Mouse (Mus musculus) brain, adult 2 months (tissue): Measurements from ENCODE around the gene Tmprss9.

Source experiments
- DNase-seq: peaks from one replicate; pipeline ENCODE4 v3.0.0; 2011; ENCODE audit warnings: low read depth, low spot score

The Tmprss9 gene

GRCm38 (mm10) chr10:80915260-80915659, 43.6 kb downstream of the Tmprss9 start:
- DNase-seq = no peak

DNA sequence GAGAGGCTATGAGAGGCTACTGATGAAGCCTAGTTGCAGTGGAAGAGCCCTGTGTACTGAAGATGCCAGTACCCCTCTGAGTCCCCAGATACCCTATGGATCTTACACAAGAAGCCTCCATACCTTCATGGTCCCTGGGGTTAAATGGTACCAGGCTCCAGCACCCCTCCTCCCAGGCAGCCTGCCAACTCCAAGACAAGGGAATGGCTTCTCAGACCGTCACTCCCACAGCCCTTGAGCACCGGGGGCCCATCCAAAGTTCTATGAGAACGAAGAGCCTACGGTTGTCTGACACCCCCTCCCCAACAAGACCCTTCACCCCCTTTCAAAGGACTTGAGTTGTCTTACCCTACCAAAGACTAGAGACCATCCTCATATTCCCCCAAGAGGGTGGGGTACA, 44.1 kb downstream of the Tmprss9 start:
- DNase-seq = no peak

- peak; percentile 56 for DNase-seq
Measured at GRCm38 (mm10) chr10:80917336-80917778, 45.7 kb downstream of the Tmprss9 start.

DNA sequence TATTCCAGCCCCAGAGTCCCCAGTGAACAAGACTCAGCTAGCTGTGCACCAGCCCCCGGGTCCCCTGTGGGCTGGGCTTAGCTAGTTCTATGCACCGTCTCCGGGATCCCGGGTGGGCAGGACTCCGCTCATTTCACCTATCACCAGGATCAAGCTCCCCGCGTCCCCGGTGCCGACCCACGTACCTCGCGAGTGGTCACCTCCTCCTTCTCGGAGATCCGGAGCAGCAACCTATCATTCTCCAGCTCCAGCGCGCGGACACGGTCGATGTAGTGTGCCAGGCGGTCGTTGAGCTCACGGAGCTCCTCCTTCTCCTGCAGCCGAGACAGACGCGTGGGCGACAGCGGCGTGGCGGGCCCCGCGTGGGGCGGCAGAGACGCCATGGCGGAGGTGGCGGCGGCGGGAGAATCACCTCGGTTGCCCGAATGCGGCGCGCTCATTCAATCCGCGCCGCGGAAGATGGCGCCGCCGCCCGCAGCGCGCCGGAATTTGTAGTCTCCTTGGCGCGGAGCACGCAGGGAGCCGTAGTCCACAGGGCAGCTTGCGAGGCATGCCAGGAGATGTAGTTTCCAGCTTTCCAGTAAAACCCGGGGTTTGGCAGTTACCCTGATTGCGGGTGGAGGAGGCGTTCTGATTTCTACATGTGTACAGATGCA, 46.3 kb downstream of the Tmprss9 start, which contains the start of gene Lmnb2:
Gene Lmnb2 (minus strand): TSS at position 467 of the 656 bp plus-strand sequence.
- peak; percentile 97 for DNase-seq

DNA sequence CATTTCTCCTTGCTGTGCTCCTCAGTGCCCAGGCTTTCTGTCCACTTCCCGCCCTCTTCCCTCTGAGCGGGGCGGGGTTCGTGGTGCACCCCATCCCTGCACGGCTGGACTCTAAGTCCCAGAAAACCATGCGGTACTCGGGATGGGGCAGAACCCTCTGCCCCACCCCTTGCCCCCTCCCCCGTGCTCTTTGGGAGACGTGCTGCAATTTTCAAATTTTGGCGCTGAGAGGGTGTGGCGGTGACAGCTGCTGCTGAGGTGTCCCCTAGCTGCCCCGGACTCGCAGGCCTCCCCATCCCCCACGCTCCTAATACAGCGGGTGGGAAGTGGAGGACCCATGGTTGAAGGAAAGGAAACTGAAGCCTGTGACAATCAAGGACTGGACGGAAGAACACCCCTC, 50.3 kb downstream of the Tmprss9 start:
- no peak for DNase-seq

DNA sequence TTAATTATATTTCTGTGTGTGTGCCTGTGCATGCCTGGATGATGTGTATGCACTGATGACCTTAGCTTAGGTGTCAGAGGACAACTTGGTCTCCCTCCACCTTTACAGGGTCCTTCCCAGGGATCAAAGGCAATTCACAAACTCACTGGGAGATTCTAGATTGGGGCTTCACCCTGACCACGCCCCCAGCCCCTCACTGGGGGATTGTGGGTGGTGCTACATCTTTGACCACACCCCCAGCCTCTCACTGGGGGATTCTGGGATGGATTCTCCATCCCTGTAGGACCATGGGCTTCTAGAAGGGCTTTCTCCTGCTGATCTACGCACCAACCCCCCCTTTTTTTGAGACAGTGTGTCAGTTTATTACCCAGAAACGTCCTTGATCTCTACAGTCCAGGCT, 53.8 kb downstream of the Tmprss9 start:
- DNase-seq = no peak

- peak; percentile 97 for DNase-seq
Measured at GRCm38 (mm10) chr10:80928586-80929298, 57.1 kb downstream of the Tmprss9 start.

DNA sequence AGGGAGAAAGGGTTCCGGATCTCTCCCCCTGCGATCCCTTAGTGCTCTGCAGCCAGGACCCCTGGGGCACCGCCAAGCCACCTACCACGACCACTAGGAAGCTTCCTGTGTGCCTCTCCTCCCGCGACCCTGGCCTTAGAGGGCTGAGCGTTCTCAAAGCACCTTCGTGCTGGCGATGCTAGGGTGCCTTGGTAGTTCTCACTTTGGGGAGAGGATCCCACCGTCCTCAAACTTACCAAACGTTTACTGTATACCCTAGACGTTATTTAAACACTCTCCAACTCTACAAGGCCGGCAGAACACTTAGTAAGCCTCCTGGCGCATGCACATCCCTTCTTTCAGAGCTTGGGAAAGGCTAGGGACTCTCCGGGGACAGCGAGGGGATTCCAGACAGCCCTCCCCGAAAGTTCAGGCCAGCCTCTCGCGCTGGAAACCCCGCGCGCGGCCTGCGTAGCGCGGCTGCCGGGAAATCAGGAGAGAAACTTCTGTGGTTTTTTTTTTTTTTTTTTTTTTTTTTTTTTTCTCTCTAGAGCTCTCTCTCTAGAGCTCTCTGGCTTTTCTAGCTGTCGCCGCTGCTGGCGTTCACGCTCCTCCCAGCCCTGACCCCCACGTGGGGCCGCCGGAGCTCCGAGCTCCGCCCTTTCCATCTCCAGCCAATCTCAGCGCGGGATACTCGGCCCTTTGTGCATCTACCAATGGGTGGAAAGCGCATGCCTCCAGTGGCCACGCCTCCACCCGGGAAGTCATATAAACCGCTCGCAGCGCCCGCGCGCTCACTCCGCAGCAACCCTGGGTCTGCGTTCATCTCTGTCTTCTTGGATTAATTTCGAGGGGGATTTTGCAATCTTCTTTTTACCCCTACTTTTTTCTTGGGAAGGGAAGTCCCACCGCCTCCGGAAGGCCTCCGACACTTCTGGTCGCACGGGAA, 57.9 kb downstream of the Tmprss9 start, which contains the start of gene Gadd45b:
Gene Gadd45b (plus strand): TSS at position 775 of the 928 bp plus-strand sequence.
- peak; percentile 100 for DNase-seq

- peak; percentile 79 for DNase-seq
Measured at GRCm38 (mm10) chr10:80930361-80931152, 58.9 kb downstream of the Tmprss9 start.

- peak; percentile 68 for DNase-seq
Measured at GRCm38 (mm10) chr10:80931153-80931671, 59.6 kb downstream of the Tmprss9 start.

DNA sequence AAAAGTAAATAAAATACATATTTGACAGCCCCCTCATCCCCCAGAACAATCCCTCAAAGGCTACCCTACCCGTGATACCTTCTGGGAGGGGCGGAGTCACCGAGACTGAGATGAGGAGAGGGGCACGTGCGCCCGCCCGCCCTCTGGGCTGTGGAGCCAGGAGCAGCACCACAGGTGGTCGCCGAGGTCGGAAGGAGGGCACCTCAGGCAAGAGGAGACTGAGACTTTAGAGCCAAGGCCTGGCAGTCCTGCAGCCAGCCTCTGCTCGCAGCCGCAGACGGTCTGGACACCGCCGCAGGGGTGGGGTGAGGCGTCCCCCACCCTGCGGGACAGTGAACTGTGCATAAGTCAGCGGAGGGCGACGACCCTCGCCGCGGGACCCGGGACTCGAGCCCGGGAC, 60.0 kb downstream of the Tmprss9 start:
- DNase-seq = no peak

GRCm38 (mm10) chr10:80932206-80932605, 60.6 kb downstream of the Tmprss9 start:
- DNase-seq = no peak

DNA sequence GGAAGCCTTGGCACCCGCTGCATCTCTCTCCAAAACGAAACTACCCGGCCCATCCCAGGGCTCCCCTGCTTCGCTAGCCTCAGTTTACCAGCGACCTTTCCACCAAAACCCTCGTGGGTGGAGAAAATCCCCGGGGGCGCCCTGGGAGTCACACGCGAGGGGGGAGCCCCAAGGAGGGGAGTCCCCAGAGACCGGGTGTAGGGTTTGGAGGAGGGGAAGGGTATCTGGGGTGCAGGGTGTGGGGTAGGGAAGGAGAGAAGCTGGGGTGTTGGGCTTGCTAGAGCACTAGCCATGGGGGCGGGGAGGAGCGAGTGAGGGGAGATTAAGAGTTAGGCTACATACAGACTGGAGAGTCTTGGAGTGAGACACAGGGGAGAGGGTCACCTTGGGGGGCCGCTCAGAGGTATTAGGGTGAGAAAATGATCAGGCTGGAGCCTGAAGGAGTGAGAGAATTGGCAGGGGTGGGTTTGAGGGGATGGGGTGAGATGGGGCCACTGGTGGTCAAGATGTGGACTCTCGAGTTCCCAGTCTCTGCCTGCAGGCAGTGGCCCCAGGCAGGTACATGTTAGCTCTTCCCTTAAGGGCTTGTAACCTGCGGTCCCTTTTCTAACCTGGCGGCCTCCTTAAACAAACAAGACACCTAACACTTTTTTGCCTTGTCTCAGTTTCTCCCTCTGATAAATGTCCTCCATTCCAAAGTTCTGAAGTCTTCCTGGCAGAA, 61.2 kb downstream of the Tmprss9 start:
- no peak for DNase-seq

GRCm38 (mm10) chr10:80933421-80933979, 61.9 kb downstream of the Tmprss9 start:
- no peak for DNase-seq

- no peak for DNase-seq
Measured at GRCm38 (mm10) chr10:80934136-80934985, 62.7 kb downstream of the Tmprss9 start.

DNA sequence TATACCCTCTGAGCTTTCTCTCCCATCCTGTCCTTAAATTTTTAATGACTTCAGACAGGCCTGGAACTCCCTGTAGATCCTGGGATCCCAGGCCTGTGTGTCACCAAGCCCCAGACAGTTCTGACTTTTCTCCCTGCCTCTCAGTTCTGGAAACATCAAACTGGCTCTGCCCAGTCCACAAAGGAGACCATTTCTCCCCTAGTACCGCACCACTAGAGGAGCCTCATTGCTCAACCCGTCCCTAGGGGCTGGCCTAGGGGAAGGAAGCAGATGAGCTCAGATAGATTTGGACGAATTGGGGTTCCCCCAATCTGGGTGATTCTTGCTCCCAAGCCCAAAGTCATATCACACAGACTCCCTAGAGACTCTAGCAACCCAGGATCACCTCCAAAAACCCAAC, 63.6 kb downstream of the Tmprss9 start:
- DNase-seq = no peak

GRCm38 (mm10) chr10:80935698-80936097, 64.0 kb downstream of the Tmprss9 start:
- DNase-seq = no peak

DNA sequence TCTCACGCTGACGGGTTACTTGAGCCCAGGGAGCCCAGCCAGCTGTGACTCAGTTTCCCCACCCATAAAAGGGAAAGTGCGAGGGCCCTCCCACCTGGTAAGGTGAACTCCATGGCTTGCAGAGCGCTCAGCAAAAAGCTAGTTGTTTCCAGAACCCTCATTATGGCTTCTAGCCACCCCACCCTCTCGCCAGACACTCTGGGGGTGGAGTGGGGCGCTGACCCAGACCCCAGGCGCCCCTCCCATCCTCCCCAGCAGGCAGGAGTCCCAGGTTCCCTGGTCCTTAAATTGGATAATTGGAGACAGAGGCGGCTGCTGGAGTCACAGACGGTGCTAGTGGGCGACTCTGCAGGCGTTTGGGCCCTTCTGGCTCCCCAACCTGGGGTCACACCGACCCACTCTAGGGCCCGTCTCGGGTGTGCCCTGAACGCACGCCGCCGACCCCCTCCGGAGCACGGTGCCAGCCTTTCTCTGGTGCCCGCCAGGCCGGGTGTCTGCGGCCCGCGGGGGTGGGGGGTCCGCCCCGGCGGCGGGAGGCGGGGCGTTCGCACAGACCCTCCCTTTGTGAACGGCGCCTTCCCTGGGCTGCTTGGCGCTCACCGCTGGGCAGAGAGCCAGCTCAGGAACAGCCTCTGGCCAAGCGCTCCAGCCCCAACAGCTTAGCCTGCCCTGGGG, 64.6 kb downstream of the Tmprss9 start:
- DNase-seq = peak; percentile 64
